Mouse (Mus musculus) c-Kit-negative CD71-positive TER-119-positive erythroid progenitor cells, embryonic 14.5 days (primary cell): ENCODE results near the gene Rmnd5a.

Experiments used
- DNase-seq: peaks from one replicate; pipeline ENCODE4 v3.0.0-alpha.2; 2013; ENCODE audit warnings: low read depth, low spot score

Rmnd5a gene

DNA sequence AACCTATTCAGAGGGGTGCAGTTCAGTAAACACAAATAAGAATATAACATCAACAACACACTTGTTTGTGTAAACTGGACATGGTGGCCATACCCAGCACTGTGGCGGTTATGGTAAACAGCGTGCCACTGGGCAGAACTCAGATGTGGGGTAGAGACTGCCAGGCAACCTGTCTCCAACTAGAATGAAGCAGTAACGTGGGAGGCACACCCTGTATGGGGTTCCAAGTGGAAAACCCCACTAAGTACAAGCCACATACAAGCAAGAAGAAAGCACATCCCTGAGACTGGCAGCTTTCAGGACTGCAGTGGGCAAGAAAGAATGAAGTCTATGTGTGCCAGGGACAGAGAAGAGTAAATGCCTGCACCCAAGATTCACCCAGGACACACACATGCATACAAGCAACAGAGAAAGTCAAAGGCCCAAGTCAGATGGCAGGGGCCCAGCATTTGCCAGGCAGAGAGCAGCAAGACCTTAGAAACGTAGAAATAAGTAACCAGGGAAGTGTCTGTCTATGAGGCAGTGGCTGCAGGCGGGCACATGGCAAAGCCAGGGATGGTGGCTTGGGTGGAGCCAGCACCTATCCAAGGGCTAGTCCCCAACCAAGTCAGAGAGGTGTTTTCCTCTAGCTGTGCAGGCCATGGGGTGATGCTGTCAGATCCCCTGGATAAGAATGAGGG is 68.3 kb downstream of the Rmnd5a start:
- no peak for DNase-seq

DNA sequence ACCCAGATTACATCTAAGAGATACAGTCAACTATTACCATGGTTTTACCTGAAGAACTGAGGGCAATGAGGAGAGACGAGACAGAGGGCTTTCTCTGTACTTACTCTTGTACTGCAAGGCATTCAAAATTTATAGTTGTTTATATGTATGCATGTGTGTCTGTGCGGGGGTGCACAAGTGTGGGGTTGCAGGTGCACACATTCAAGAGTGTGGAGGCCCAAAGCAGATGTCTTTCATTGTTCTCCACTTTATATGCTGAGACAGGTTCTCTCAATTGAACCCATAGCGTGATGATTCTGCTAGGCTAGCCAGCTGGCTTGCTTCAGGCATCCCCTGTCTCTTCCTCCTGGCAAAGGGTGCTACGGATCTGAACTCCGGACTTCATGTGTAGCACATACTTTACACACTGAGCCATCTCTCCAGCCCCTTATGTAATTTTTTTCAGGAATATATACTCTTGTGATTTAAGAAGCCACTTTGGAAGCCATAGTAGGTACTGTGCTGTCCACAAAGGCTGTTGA is 69.3 kb downstream of the Rmnd5a start:
- DNase-seq = no peak

DNA sequence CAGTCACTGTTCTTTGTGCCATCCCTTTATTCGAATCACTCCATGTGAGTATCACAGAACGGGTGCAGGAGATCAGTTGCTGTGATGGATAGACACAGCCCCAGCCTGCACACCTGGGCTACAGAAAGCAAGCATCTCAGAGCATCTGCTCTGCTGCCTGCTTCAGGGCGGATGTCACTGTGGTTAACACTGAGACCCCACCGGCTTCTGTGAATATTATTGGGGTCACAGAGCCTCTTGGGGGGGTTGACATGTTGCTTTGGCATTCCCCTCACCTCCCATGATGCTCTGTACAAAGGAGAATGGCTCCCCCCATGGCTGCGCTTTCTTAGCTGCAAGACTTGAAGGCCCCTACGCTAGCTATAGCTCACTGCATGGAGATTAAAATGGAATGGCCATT is 71.0 kb downstream of the Rmnd5a start:
- DNase-seq = no peak

DNA sequence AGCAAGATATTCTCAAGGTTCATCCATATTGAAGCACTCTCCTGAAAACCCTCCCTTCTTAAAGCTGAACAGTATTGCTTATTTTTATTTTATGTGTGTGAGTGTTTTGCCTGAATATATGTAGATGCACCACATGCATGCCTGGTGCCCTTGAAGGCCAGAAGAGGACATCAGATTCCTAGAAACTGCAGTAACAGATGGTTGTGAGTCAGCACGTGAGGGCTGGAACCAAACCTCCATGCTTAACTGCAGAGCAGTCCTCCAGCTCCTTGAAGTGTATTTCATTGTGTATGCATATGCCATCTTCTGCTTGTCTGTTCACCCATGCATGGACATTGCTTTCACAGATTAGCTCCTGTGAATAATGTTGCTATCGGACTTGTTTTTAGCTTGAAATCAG is 76.4 kb downstream of the Rmnd5a start:
- DNase-seq = no peak

DNA sequence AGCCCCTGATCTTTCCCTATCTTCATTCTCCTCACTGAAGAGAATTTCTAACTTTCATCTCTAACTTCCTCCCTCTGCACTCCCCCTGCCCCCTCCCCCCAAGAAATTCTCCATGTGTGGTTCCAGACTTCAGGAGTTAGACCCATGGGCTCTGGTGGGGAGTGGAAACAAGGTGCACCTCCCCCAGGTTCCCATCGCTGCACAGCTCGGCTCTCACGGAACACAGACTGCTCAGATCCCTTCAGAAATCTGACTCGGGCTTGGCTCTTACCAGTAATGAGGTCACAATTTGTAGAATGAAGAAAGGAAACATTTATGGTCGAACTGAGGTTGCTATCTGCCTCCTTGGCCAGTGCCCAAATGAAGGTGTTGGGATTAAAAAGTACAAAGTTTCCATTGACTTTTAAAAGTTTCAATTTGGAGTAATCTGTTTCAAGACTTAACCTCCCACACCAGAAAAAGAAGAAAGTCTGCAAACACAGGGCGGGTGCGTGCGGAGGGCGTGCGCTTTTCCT is 79.2 kb downstream of the Rmnd5a start:
- no peak for DNase-seq

DNA sequence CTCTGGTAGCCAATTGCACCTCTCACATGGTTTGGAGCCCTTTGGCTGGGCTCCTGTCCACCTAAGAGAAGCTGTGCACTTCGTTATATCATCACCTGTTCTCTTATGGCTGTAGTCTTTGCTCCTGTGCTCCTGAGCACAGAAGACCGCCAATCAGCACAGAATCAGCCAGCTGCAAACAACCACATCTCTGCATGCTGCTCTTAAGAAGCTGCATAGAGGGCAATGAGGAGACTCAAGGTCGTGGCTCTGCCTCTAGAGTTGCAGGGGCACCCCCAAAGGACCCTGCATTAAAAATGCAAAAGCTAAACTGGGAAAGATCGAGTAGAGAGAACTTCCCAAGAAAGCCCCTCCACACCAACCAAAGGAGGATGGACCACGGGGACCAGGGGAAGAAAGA is 79.7 kb downstream of the Rmnd5a start:
- DNase-seq = no peak

DNA sequence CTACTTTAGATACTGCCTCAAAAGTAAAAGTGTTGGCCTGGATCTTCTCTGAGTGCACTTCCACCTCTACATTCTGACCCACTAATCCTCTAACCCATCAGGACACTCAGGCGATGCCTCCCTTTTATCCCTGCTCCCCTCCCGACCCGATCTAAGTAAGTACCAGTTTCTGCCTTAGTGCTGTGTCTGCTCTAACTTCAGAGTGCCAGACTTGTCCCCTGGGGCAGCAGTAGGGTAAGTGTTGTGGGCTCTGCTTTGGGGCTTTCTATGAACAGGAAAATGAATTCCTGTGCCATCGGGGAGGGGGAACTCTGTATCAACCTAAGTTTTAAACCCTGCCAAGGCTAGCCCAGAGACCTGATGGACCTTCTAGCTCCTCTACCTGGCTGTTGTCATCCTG is 80.2 kb downstream of the Rmnd5a start:
- DNase-seq = no peak

DNA sequence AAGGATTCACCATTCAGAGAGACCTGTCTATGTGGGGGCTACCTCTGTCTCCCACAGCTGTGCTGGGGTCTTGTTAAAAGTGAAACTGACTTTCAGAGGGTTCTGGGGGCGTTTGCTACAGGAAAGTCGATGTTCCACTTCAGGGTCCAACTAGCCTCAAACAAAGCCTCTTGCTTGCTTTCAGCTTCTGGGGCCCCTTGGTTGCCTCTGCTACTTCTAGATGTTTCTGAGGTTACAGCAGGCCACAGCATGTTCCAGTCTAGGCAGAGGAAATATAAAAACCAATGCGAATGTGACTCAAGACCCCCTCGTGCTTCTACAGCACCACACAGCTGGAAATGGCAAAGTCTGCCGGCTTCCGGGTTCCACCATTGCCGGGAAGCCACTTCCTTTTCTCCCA is 82.9 kb downstream of the Rmnd5a start:
- DNase-seq = no peak

DNA sequence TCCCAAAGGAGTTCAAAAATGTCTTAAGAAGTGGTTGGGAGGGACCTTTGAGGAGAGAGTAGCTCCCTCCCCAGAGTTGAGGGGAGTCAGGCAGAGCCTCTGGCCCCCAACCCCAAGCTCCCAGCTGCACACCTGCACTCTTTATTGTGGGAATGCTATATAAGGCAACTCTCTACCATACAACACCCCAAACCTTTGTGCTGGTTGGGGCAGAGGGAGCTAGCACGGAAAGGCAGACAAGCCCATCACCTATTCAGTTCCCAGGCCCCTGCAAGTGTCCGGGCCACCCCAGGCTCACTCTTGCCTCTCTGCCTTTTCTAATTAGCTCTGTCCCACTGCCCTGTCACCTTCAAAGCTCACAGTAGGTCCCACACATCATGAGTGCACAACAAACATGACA is 86.7 kb downstream of the Rmnd5a start:
- DNase-seq = no peak

DNA sequence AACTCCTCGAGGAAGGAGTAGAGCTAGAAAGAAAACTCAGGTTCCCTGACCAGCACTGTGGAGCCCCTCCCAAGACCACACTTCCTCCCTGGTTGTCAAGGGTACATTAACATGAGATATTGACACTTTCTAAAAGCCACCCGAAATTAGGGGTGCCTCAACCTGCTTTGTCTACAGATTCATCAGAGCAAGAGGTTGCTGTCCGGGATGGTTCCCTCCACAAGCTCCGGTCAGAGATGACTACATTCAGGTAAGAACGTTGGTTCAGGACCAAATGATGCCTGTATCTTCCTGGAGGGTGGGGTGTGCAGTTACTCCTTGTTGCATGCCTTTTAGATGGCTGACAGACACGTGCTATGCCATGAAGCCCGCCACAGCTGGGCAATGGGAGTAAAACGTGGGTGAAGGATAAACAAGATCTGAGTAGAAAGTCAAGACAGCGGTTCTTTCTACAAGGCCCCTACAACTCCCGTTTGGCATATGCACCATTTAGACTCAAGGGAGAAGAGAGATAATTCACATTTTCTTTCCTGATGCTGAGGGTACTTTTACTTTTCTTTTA is 87.5 kb downstream of the Rmnd5a start:
- DNase-seq = no peak

DNA sequence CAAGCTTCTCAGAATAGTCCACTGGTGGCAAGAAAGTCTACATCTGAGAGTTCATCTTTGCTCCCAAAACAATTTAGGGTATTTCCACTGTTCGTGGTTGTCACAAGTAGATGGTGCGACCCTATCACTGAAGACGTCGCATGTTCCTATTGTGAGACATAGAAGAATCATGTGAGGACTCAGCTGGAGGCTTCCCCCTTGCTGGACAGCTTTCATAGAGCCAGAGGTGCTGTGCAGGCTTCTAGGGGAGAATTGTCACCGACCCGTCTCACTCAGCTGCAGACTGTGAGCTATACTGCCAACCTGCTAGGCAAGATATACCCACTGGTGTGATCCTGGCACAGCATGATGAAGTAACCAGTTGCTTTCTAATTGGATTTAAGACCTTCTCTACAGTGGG is 88.2 kb downstream of the Rmnd5a start:
- DNase-seq = no peak

DNA sequence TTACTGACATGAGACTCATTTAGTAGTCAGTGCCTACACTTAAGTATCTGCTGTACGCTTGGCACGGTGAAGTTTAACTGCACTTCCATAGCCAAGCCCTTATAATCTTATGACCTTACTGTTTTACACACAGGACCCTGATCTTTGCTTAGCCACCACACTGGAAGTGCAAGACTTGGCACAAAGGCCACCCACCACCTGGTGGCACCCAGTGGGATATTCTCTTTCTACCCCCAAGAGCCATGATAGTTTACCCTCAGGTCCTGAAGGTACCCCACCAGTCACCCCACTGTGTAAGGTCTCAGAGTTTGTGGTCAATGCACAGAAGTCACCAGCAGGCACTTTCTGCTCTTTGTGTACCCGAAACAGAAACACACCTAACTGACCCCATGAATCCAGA is 89.2 kb downstream of the Rmnd5a start:
- no peak for DNase-seq

DNA sequence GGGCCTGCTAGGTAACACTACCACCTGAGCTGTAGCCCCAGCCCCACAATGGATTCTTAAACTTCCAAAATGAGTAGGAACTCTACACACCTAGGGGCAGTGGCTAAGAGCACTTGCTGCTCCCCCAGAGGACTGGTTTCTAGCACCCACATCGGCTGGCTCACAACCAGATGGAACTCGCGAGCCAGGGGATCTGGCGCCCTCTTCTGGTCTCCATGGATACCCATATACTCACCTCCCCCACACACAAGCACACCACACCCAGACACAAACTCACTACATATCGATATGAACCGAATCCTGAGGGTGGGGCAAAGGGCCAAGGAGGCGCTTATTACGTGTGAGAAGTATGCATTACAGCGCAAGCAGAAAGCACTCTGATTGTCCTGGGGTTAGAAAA is 92.4 kb downstream of the Rmnd5a start:
- DNase-seq = no peak

DNA sequence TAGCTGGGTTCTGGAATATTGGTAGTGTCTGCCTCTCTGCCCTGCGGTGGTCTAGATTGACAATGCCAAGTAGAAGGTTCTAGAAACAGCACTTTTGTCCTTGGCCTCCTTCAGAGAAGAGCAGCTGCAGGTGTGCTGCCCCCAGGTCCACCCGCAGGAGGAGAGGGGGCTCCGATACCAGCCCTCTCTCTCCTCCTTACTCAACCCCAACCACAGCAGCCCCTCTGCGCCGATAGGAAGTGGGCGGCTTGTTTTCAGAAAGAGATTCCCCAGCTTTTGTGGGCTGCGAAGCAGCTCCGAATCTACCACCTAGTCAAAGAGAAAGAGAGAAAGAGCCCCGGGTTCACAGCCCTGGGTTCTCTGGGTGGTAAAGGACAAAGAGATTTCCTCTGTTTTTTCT is 99.3 kb downstream of the Rmnd5a start:
- DNase-seq = no peak

DNA sequence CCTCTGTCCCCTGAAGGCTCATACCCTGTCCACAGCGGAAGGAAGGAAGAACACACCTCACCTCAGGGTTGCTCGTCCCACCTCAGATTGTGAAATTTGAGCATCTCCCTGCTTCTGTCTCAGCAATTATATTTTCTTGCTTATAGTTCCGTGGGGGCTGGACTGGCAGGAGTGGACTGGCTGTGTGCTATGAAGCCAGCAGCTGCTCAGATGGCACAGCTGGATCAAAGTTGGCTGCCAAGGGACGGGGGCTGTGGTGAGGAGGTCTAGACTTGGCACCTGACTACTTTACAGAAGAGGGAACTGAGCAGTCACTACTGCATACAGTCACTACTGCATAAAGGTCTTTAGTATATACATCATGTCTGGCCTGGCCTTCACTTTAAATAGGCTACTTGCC is 101.1 kb downstream of the Rmnd5a start:
- DNase-seq = no peak

DNA sequence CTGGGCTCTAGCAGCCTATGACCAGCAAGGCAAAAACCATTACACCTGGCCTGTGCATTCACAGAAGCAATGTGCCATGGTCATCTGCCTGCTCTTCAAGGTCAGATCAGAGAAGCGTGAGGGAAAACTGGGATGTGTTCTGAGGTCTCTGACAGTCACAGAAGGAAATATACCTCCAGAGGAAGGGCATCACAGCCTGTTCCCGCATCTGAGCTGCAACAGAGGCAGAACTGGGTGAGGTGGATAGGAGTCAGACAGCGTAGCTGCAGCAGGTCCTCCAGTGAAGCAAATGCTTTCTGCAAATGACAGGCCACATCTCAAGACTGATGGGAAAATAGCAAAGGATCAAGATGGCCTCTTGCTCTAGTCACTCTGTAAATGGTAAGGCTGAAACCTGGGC is 101.5 kb downstream of the Rmnd5a start:
- no peak for DNase-seq
